Mouse (Mus musculus) small intestine, adult 2 months (tissue): ENCODE measurements at regions not wholly inside any gene's neighbourhood (a gene's known extent, or its start where the extent isn't known, plus 50 kb on each side); places are given as distances from the start of the nearest gene placed in this dataset.

ENCODE experiments used
- CTCF ChIP-seq: fragments of 200-500 bp; IDR thresholded peaks from 2 replicates; pipeline ENCODE4 v1.5.1; 2012; ENCODE audit warnings: low read depth, mild to moderate bottlenecking, control low read depth, inconsistent platforms, low read length, moderate library complexity, mixed read lengths; ENCODE audit not compliant: insufficient replicate concordance, insufficient read length; ENCODE audit errors: extremely low read depth
- POLR2A ChIP-seq: fragments of 200-500 bp; IDR thresholded peaks from 2 replicates; pipeline ENCODE4 v1.6.1; 2012; ENCODE audit warnings: low read depth, mild to moderate bottlenecking, control low read depth, inconsistent platforms, low read length, moderate library complexity

- TF ChIP-seq CTCF (no peak), POLR2A (no peak)
These were observed 149.7 kb upstream of the Gm11096 start for GRCm38 (mm10) chr17:81291829-81292228.
